Mouse (Mus musculus): Measurements from ENCODE around the gene Rerg.

Rerg gene

GRCm38 (mm10) chr6:137126861-137127260 is 43.4 kb downstream of the Rerg start:
- DNase-seq (ENCODE audit: low spot score): no peak

DNA sequence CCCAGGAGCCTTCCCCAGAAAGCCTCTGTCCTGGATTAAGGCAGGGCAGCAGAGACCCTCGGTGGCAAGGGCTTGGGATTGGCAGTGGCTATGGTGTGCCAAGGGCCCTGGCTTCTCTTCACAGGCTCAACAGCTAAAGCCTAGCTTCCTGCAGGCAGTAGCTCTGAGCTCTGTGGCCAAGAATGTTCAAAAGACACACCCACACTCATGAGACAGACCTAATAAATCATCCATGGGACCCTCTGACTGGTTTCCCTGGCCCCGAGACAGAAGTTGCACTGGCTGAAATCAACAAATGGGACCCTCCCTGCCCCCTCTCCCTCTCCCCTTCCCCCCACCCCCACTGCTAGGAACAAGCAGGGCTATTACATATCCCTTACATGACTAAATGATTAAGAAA is 44.1 kb downstream of the Rerg start:
- DNase-seq (ENCODE audit: low spot score): no peak

DNA sequence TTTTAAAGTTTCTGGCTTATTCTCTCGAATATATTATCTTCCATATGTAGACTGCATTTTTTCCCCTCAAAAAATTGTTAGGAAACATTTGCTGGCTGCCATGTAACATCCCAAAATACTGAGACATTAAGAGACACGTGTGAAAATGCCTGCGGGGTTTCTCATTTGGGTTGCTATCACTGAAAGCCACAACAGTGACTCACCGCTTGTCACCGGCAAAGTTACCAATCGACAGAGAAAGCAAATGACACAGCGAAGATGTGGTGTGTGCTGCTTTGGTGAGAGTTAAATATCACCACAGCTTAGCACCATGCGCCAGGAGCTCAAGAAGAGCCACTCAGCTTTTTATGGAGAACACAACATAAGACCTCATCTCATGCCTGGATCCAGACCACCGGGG is 44.9 kb downstream of the Rerg start:
- DNase-seq (ENCODE audit: low spot score): no peak

- no peak for DNase-seq (ENCODE audit: low spot score)
Measured at GRCm38 (mm10) chr6:137125006-137125405, 45.3 kb downstream of the Rerg start.

GRCm38 (mm10) chr6:137116849-137117473 is 53.3 kb downstream of the Rerg start:
- no peak for DNase-seq (ENCODE audit: low spot score)

DNA sequence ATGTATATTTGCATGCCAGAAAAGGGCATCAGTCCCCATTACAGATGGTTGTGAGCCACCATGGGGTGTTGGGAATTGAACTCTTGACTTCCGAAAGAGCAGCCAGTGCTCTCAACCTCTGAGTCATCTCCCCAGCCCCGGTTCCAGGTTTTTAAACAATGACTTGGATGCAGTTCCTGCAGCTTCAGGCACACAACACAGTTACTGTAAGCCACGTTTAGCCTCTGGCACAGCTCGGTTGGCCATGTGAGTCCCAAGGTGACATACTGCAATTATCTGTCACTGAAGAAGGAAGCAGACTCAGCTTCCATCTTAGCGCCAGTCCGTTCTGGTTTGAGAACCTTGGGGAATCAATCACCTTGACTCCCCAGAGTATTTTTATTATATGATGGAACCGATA is 55.4 kb downstream of the Rerg start:
- no peak for DNase-seq (ENCODE audit: low spot score)

- DNase-seq (ENCODE audit: low spot score): peak; percentile 26
Measured at GRCm38 (mm10) chr6:137111266-137111813, 59.0 kb downstream of the Rerg start.

- DNase-seq (ENCODE audit: low spot score): no peak
Measured at GRCm38 (mm10) chr6:137110778-137111174, 59.5 kb downstream of the Rerg start.

DNA sequence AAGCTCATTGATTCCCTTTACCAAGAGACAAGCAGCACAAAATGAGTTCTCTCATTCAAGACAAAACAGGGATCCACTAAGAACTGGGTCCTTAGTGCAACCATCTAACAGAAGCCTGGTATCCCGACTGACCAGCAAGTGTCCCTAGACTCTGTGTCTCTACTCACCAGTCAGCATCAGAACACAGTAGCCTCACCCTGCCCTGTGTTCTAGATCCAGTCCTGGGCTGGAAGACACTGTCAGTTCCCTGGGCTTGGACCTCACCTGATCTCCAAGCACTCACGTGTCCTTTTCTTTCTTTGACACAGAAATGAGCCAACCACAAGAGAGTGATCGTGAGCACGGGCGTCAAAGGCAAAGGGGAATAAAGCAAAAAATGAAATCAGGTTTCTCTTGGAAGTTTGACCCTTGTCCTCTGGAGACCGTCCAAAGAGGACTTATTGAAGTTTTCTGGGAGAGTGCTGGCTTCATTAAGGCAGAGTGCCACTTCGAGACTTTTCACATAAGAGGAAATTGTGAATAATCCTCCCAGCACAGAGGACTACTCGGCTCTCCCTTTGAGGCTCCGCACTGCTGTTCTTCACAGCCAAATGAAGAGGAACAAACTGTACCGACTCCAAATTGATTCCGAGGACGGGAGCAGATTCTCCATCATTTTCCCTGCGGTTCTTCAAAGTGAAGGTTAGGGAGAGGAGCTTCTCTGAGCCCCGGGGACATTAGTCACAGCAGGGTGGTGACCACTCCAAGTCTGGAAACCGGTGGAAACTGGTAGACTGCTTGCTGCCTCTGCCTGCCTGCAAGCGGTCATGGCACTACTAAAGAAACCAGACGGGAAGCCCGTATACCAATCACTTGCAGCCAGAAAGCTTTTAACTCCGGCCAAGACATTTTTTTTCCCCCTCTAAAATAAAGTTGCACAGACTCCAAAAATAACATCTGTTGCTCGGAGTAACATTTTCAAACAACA is 60.2 kb downstream of the Rerg start:
- DNase-seq (ENCODE audit: low spot score): no peak

GRCm38 (mm10) chr6:137105285-137105684 is 65.0 kb downstream of the Rerg start:
- no peak for DNase-seq (ENCODE audit: low spot score)

GRCm38 (mm10) chr6:137102662-137103179 is 67.6 kb downstream of the Rerg start:
- DNase-seq (ENCODE audit: low spot score): no peak

- DNase-seq (ENCODE audit: low spot score): no peak
Measured at GRCm38 (mm10) chr6:137101886-137102661, 68.2 kb downstream of the Rerg start.

GRCm38 (mm10) chr6:137100259-137100658 is 70.0 kb downstream of the Rerg start:
- DNase-seq (ENCODE audit: low spot score): no peak

DNA sequence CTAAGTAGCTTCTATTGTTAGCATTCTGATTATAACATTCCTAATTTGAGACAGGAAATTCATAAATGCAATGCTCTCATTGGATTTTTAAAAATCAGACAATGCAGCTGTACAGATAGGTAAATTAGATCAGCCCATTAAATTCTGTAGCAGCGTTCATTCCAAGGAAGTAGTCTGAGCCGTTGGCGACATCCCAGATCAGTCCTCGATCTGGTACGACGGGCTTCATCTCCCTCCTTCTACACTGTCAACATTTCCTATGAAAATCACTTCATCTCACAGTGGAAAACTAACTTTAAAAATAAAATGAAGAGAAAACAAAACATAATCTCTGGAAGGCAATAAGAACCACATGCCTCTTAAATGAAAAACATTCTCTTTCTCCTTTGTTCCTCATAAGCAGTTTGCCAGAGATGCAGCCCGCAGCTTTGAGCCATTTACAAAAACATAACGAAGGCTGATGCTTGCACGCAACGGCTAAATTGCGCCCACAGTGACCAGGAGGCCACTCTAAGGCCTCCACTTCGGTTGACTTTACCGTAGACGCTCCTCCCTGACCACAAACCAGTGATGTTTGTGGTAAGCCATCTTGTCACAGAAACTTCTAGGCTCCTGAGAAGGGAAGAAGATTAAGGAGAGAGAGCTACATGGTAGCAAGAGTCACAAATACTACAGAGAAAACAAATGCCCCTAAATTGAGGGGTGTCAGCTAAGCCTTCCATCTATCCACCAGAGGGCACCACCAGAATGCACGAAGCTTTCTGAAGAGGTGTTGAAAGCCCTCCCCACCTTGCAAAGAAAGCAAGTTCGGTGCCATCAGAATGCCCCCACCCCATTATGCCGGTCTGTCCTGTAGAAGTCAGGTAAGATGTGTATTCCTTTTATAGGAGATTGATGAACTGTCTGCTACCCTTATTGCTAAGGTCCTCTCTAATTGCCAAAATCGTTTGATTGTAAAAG is 71.8 kb downstream of the Rerg start:
- peak; percentile 54 for DNase-seq (ENCODE audit: low spot score)

DNA sequence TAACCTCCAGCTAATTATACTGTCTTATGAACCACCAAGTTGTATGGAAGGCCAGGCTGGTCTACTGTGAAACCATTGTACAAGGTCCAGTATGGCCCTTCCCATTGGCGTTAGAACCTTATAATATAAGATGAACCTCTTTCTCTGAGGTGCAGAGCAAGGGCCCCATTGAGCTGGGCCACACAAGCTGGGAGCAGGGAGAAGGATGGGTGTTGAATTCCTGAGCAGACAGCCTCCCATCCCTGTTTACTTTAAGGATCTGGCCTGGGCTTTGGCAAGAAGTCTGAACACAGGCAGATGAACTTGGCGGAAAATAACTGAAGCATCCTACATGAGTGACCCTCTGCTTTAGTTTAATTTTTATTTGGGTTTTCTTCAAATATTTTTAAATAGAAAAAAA is 75.8 kb downstream of the Rerg start:
- no peak for DNase-seq (ENCODE audit: low spot score)

DNA sequence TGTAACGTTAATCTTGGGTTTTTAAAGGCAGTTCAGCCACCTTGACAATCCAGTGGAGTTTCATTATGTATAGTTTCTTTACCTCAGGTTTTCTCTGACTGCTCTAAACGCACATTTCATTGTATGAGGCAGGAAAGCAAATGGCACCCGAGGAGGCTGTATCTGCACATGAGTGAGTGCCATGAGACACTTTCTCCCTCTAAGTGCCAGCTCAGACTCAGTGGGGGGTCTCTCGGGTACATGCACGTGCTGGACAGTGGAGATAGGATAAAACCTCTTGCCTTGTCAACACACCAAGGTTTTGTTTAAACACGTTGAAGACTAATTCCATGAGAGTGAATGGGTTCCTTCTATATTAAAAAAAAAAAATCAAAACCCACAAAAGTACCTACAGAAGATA is 81.8 kb downstream of the Rerg start:
- no peak for DNase-seq (ENCODE audit: low spot score)

- DNase-seq (ENCODE audit: low spot score): peak; percentile 30
Measured at GRCm38 (mm10) chr6:137087956-137088355, 82.3 kb downstream of the Rerg start.

DNA sequence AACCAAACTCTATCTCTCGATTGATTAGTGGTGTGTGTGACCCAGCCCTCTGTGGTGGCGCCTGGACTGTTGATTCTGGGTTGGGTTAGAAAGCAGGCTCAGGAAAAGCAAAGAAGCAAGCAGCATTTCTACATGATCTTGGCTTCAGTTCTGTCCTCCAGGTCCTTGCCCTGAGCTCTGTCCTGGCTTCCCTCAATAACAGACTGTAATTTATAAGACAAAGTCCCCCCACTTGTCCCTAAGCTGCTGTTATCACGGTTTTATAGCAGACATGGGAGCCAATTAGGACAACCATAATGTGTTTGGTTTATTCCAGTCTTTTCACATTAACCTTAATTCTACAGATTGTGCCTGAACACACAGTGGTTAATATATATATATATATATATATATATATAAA is 82.8 kb downstream of the Rerg start:
- no peak for DNase-seq (ENCODE audit: low spot score)

- no peak for DNase-seq (ENCODE audit: low spot score)
Measured at GRCm38 (mm10) chr6:137079701-137080100, 90.6 kb downstream of the Rerg start.

GRCm38 (mm10) chr6:137076731-137077130 is 93.6 kb downstream of the Rerg start:
- no peak for DNase-seq (ENCODE audit: low spot score)

DNA sequence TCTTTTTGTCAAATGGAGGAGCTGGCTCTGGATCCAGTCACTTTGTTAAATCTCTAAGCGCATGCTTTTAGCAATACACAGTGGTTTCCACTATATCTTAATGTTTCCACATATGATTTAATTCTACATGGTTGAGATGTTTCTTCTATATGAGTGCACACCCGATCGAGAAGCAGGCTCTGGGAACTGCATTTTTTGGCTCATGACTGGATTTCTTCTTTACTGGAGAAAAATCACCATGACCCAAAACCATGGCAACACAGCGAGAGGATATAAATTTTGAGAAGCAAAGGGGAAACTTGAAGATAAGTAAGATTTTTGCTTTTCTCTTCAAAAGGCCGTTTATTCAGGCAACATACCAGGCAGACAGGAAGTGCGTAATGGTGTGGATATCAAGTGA is 94.1 kb downstream of the Rerg start:
- no peak for DNase-seq (ENCODE audit: low spot score)

All from layer of hippocampus, adult 11-12 months (tissue).